Mouse (Mus musculus) heart, postnatal 0 days (tissue): ENCODE results near the gene Cops3.

ENCODE experiments used
- CTCF ChIP-seq: IDR thresholded peaks from 2 replicates; pipeline ENCODE4 v1.5.1; 2016; ENCODE audit warnings: antibody characterized with exemption, control low read depth, low read depth
- EP300 ChIP-seq: IDR thresholded peaks from 2 replicates; pipeline ENCODE4 v1.6.1; 2016; ENCODE audit warnings: antibody characterized with exemption, low read depth

- TF ChIP-seq EP300 = no peak
- TF ChIP-seq CTCF = no peak
Measured at GRCm38 (mm10) chr11:59860467-59860866, 20.8 kb upstream of the Cops3 start.
